Comparison of ENCODE assay signal across 17 mouse cellular contexts in the genomic region with DNA sequence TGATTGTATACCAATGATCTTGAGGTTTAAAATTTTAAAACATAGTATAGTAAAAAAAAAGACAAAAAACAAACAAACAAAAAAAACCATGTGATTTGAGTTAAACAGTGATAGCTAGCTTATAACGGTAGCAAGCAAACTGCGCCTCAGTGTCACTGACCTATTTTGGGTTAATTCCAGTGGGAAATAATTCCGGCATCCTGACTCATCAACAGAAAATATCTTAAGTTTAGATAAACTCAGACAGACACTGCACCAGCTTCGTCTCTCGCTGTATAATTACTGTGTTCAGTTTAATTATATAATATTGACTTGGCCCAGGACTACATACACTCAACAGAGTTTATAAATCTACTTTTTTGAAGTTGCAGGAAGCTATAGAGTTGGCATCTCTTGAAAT.
"Had no signal": no experiment of that assay in that cellular context is flagged by ENCODE, and none has a peak within 500 bp of the region (broad histone marks: within the 10 kb centered on the region; RNA-seq: fewer than 3 reads in every experiment).

No protein-coding gene starts in this region.

- H3K27ac ChIP-seq: midbrain, embryonic 10.5 days; midbrain, embryonic 12.5 days; neural tube, embryonic 13.5 days; neural tube, embryonic 15.5 days had no signal

- DNase-seq: lung, adult 18-20 months; lung, embryonic 14.5 days; lung, postnatal 10 days; lung, postnatal 4 days; midbrain, embryonic 14.5 days; right cerebral cortex, adult 18-20 months; right cerebral cortex, postnatal 25 days; right cerebral cortex, postnatal 4 days; spleen, adult 18-20 months; thymus, adult 18-20 months; thymus, postnatal 14 days; thymus, postnatal 4 days had no signal

- H3K4me3 ChIP-seq: midbrain, embryonic 10.5 days; midbrain, embryonic 12.5 days; myocyte; neural tube, embryonic 13.5 days; neural tube, embryonic 15.5 days had no signal
